Mouse (Mus musculus): ENCODE measurements around the gene Sh3kbp1.

The Sh3kbp1 gene

DNA sequence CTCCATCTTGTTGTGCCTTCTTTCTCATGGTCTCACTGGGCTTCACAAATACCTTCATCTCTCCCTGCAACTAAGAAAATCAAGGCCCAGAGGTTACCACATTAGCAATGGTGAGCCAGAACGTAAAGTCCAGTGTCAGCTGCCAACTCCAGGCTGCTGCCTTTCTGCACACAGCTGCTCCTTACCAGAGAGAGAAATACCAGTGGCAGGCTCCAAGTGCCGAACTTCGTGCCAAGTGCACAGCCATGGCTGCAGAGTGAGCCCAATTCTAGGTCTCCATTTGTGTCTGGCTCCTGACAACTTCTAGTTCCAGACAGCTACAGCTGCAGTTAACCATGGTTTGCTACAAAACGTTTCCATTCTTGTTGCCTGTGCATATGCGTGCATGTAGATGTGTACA, 117.0 kb downstream of the Sh3kbp1 start:
- peak; percentile 4 for DNase-seq (ENCODE audit: low spot score)

GRCm38 (mm10) chrX:159744620-159745019, 117.5 kb downstream of the Sh3kbp1 start:
- DNase-seq (ENCODE audit: low spot score), result peak; percentile 7

- peak; percentile 56 for DNase-seq (ENCODE audit: low spot score)
Observed at GRCm38 (mm10) chrX:159751834-159752233, 124.8 kb downstream of the Sh3kbp1 start.

DNA sequence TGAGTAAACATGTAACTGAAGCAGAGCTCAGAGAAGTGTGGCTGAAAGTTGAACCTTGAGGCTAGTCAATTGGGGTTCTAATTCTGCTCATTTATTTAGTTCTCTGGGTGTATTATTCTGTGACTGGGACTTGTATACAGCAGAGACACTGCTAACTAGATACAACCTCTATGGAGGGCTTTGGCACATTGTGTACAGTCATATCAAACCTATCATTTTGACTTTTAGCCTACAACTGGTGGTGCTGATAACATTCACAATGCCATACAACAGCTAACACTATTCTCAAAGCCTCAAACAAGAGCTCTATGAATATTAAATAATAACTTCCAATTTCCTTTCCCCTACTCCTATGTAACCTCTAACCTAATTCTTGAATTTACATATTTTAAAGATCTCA, 129.2 kb downstream of the Sh3kbp1 start:
- no peak for DNase-seq (ENCODE audit: low spot score)

- no peak for DNase-seq (ENCODE audit: low spot score)
Observed at GRCm38 (mm10) chrX:159756901-159757821, 130.1 kb downstream of the Sh3kbp1 start.

DNA sequence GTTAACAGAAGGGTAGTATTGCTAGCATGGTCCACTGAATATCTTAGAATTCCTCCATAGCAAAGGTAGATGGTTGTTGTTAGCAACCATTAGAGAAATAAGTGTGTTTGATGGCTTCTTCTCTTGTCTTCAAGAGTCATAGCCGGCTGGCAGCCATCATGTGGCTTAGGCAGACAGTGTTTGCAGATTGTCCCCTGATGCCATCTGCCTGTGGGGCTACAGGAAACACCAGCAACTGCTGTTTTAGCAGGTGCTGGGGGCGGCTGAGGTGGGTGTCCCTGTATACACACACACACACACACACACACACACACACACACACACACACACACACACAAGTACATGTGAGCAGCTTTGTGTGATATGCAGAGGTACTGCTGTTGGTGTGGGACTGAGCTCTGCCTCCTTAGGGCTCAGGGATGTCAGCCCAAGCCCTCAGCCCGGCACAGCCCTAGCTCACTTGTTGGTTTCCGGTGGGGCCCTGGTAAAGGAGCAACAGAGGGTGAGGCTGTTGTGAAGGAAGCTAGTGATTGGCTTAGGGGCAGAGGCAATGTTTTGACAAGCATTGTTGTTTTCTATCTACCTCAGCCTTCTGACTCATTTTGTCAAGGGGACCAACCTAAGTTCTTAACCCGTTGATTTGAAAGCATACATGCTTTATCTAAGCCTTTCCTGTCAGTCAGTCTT, 130.9 kb downstream of the Sh3kbp1 start:
- DNase-seq (ENCODE audit: low spot score), result no peak

- DNase-seq (ENCODE audit: low spot score), result no peak
Observed at GRCm38 (mm10) chrX:159763801-159764200, 136.7 kb downstream of the Sh3kbp1 start.

- peak; percentile 5 for DNase-seq (ENCODE audit: low spot score)
Observed at GRCm38 (mm10) chrX:159765850-159766249, 138.8 kb downstream of the Sh3kbp1 start.

DNA sequence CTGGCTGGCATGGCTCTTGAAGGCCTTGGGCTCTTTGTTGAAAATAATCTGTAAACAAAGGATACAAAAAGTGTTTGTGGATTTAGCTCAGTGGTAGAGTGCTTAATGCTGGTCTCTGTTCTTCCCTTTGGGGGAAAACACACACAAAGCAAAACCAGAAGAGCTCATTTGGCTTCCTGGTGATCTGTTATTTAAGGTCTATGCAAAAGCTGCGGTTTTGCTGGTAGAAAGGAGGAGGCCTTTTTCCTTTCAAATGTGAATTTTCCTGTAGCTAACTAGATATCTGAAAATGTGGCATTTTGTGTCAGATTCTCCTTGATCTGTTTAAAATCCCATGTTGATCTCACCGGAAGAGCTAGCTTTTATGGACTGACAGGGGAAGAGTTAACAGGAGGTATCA, 141.9 kb downstream of the Sh3kbp1 start:
- DNase-seq (ENCODE audit: low spot score), result no peak

- DNase-seq (ENCODE audit: low spot score), result no peak
Observed at GRCm38 (mm10) chrX:159769773-159770172, 142.7 kb downstream of the Sh3kbp1 start.

DNA sequence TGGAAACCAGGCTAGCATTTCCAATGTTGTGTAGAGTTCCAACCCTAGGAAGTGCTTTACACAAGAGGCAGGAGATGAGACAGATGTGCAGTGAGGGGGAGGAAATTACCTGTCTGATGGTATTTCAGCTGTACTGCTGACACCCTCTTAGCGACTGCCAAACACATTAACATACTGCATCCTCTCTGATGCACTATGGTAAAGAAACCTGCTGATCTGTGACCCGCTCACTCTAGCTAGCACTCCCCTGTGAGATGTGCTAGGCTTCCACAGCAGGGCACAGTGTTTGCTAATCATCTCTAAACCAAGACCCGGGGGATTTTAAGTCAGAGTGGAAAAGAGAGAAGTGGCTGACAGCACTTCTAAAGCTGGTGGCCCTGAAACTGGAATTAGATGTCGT, 145.1 kb downstream of the Sh3kbp1 start:
- no peak for DNase-seq (ENCODE audit: low spot score)

DNA sequence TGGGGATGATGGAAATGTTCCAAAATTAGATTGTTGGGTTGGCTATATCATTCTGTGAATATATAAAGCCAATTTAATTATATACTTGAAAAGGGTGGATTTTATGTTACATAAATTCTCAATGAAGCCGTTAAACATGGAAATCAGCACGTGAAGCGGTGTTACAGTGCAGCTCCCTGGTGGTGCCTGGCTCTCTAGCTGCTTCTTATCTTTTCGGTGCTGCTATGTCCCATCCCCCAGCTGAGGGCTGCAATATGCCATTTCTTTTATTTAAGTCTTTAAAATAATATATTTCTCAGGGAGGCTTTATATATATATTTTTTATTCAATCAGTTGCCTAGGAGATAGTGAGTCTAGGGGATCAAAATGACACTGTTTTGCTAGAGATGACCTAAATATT, 148.0 kb downstream of the Sh3kbp1 start:
- DNase-seq (ENCODE audit: low spot score), result no peak

- DNase-seq (ENCODE audit: low spot score), result no peak
Observed at GRCm38 (mm10) chrX:159778787-159779186, 151.7 kb downstream of the Sh3kbp1 start.

DNA sequence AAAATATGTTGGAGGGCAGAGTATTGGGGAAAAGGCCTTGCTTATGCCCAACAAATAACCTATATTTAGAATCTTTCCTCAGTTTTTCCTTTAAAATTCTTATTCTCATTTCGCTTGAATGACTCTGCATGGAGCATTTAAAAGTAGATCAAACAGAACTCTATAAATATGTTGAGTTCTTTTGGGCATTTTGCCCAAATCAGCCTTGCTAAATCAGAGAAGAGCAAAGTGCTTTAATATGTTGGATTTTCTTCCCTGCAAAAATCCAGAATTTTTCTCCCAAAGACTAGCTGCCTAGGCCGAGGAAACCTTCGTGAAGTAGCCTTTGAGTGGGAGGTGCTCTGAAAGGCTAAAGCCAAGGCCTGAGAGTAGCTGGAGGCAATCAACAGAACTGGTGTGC, 163.4 kb downstream of the Sh3kbp1 start:
- no peak for DNase-seq (ENCODE audit: low spot score)

DNA sequence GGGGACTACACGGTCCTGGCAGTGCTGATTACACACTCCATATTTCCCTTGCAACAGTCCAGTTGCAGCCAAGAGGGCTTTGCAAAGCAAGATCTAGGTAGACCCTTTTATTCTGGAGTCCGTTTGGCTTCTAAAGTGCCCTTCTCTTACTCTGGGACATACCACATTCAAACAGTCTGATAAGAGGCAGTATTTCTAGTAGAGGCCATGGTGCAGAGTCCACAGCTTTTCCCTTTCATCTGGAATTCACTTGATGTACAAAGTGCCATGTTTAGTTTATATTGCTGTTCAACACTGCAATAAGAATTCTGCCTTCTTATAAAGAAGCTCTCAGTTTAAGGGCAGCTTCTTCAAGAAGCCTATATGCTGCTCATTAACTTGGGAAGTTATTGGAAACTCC, 168.5 kb downstream of the Sh3kbp1 start:
- DNase-seq (ENCODE audit: low spot score), result no peak

DNA sequence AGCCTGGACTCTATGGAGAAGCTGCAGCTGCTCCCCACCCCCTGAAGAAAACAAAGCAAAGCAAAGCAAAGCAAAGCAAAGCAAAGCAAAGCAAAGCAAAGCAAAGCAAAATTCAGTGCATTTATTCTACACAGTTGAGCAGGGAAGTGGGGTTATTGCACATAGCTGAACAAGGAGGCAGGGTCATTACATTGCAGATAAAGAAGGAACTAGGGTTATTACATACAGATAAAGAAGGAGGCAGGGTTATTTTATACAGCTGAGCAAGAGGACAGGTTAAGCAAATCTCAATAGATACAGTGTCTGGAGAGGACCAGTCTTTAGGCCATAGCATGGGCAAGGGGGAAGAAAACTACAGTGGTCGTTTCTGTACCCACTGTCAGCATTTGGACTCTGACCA, 177.3 kb downstream of the Sh3kbp1 start:
- no peak for DNase-seq (ENCODE audit: low spot score)

DNA sequence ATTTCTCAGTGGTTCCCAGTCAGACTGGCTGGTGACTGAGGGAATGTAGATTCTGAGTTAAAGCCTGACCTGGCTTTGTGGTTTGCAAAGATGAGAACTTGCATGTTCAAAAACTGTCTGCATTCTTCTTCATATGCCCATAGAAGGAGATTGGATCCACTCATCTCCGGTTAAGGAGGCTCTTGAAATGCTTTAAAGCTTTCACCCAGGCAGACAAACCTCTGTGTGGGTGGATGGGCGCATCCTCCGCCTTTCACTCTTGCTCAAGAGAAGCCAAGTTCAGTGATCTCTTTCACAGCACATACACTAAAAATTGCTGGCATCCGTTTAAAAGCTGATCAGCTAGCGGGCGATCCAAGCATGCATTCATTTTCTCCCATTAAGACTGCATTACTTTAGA, 182.4 kb downstream of the Sh3kbp1 start:
- DNase-seq (ENCODE audit: low spot score), result no peak

GRCm38 (mm10) chrX:159810469-159810868, 183.4 kb downstream of the Sh3kbp1 start:
- DNase-seq (ENCODE audit: low spot score), result no peak

DNA sequence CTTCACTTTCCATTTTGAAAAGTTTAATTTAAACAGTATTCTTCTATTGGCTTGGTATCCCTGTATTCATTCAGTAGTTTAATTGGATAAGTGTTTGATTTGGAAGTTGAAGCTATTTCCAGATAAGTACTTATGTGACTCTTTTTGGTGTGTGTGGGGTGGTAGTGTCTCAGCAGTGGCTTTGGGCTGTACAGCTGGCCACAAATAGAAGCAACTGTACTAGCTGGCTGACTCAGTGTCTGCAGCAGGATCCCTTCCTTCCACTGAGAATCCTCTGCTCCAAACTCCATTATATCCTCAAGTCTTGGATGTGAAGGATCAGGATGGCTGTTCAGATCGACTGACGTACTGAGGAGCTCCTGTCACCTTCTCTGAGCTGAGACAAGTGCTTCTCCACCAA, 190.4 kb downstream of the Sh3kbp1 start:
- DNase-seq (ENCODE audit: low spot score), result no peak

GRCm38 (mm10) chrX:159828135-159828534, 201.1 kb downstream of the Sh3kbp1 start:
- DNase-seq (ENCODE audit: low spot score), result no peak

- peak; percentile 35 for DNase-seq (ENCODE audit: low spot score)
Observed at GRCm38 (mm10) chrX:159829192-159829852, 202.2 kb downstream of the Sh3kbp1 start.

DNA sequence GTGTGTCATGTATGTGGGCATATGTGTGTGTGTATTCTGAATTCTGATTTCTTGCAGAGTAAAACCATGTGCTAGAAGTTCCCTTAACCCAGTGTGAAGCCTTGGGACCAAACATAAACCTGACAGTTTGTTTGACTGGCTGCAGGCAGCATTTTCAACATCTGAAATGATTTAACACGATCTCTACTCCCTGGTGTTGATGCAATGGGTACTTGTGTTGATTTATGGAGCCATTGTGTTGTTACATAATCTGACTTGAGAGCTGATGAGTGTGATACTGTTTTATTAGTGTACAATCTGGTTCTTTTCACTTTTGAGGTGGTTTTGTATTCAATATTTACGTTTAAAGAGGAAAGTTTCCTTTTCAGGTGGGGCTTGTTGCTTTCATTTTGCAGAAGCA, 204.1 kb downstream of the Sh3kbp1 start:
- no peak for DNase-seq (ENCODE audit: low spot score)

- DNase-seq (ENCODE audit: low spot score), result no peak
Observed at GRCm38 (mm10) chrX:159835239-159835638, 208.2 kb downstream of the Sh3kbp1 start.
